Mouse (Mus musculus) megakaryocyte, embryonic 14.5 days (primary cell): ENCODE data around the gene Ccar1.

Experiments used
- FLI1 ChIP-seq: IDR thresholded peaks from 2 replicates; pipeline ENCODE4 v1.6.1; 2012; ENCODE audit warnings: low read length, inconsistent platforms, mixed read lengths
- GATA1 ChIP-seq: IDR thresholded peaks from 3 replicates; pipeline ENCODE4 v1.6.1; 2012; ENCODE audit warnings: mixed read lengths, low read length, inconsistent platforms, borderline replicate concordance

DNA sequence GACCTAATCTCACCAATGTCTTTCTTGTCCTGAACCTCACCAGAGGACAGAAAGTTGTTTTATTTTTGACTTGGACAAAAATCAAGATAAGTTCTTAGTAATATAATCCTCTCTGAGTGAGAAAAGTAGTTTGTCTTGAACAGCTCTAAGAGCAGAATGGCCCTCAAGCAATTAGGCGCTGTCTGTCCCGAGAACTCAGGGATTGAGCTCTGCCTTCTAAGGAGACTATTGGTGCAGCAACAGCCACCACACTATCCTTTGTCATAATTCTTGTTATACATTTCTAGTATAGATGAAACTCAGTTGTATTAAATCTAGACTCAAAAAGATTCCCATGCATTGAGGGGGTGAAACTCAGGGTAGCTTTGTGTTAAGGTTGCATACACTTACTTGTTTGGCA is 16.7 kb upstream of the Ccar1 start:
- TF ChIP-seq FLI1, result no peak
- no peak for TF ChIP-seq GATA1
